Mouse (Mus musculus) spleen, postnatal 4 days (tissue): ENCODE data around the gene Trim13.

Experiments
- DNase-seq, 2 experiments: peaks; one replicate each; pipeline ENCODE4 v3.0.0; 2022; ENCODE audit warnings: low spot score in 2 of 2

The Trim13 gene

DNA sequence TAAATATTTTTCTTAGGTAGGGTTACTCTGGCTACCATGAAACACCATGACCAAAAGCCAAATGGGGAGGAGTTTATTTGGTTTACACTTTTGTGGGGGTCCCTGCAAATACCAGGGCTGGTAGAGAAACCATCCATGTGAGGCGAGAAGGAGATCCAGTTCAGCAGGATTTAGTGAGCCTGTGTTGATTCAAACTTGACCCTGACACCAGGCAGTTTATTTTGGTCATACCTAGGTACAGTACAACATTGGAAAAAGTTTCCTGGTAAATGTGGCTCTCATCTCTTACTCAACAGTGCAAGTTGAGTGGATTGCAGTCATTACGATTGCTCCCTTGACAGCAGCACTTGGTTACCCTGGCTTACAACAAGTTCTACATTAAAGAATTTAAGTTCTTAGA, 15.3 kb downstream of the Trim13 start:
- DNase-seq = no peak

DNA sequence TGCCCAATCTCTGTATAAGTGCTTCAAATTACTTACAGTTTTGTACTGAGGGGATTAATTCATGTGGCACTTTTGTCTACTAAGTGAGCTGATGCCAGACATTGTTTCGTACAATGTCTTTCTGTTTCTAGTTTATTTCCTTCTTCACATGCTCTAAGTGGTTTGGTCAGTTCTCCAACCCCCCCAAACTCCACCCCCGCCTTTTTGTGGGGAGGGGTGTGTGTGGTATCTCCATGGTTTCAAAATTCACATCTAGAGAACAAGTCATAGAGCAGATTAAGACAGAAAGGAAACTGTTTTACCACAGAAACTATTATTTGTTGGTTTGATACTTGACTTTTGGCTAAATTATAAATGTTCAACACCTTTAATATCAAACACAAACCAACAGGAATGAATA, 22.3 kb downstream of the Trim13 start:
- DNase-seq = no peak

DNA sequence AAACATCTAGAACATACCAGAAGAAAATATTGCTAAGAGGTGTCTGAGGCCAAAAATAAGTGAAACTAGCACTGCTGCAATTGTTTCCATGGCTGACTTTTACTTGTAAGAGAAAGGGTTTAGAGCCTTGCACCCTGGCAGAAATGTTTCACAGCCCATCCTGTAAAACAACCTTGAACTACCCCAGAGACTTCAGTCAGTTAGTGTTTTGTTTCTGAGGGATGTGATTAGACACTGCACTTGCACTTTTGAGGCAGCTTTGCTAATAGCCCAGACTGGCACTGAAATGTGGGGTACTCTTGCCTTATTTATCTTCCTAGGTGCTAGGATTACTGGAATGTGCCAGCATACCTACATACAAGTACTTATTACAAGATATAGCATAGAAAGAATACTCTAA, 37.9 kb downstream of the Trim13 start:
- DNase-seq = no peak

DNA sequence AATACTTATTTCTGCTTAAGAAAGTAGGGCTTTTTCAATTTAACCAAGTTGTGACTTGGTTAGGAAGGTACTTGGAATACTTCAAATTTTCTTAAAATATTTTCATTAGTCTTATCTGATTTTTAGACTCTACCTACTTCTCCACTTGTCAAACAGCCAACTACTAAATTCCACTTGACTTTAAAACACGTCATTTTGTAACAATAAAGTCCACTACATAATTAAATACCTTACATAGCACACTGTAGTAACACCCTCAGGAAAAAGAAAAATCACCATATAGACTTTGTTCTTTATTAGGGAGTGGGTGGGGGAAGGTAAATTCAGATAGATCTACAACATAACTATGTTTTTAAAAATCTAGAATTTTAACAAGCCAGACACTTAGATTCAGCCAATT, 44.6 kb downstream of the Trim13 start:
- no peak for DNase-seq

DNA sequence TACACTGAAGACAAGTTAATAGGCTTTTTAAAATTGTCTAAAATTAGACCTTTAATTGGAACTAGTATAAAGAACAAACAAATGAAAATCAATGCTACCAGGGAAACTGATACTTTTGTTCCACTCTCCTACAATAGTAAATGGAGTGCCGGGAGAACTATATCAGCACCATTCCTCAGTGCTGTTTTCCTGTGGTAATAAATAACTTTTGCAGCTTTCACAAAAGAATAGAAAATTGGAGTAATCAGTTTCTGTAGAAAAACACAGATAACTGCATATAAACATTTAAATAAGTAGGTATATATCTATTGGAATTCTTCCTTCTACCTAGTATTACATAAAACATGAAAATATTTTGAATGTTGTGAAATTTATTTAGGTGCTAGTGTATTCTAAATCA, 47.5 kb downstream of the Trim13 start:
- DNase-seq = no peak

DNA sequence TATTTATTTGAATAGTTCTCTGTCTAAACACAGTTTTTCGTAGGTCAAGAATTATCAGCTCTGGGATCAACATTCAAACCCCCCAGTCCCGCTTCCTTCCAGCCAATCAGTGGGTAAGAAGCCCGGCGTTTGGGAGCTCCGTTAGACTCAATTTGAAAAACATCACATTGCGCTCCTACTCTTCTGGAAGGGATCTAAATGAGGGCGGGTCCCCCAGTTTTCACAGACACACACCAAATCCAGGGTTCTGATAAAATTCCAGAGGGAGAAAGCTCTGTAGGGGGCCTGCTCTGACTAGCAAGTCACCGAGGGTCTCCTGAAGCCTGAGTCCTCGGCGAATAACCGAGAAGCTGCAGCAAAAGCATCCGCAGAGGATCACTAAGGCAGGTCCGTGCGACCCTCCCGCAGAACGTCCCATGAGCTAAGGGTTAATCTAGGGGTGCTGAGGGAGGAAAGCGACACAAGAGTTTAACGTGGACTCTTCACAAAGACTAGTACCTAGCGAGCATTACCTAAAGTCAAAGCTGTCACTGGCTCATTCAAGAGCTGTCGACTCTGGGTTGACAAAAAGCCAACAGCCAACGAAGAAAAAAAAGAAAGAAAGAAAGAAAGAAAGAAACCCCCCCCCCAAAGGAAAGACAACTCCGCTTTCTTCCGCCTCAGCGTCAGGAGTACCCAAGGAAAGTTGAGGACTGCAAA, 49.3 kb downstream of the Trim13 start:
- peak; percentile 63 to 79 for DNase-seq

DNA sequence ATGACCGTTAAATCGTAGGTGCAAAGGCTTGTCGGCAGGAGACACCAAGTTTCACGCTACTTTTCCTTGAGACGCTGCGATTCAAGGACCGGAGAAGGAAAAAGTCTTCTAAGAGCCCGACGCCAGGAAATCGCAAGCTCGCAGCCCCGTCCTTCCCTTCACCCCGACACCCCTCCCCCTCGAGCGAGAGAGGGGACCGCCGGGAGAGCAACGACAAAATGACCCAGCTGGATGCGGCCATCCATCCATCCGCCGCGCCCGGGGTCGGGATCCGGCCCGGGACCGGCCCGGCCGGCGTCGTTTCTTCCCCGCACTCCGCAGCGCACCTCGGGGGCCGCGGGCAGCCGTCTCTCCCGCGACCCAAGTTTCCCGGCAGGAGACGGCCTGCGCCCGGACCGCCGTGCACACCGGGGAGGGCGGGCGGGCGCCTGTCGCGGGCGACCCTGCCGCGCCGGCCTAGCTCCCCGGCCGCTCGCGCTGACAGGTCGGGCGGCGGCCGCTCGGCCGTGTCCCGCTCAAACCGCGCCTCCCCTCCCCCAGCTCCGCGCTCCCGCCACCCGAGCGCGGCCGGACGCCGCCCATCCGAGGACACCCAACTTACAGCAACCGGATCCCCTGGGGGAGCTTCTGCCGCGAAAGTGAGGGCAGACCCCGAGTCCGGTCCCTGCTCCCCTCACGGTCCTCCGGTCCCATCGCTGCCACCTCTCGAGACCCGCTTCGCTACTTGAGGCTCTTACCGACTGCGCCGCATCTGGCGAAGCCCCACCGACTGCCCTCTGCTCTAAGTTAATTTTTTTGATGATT, 50.0 kb downstream of the Trim13 start:
- DNase-seq = peak; percentile 72 to 88

DNA sequence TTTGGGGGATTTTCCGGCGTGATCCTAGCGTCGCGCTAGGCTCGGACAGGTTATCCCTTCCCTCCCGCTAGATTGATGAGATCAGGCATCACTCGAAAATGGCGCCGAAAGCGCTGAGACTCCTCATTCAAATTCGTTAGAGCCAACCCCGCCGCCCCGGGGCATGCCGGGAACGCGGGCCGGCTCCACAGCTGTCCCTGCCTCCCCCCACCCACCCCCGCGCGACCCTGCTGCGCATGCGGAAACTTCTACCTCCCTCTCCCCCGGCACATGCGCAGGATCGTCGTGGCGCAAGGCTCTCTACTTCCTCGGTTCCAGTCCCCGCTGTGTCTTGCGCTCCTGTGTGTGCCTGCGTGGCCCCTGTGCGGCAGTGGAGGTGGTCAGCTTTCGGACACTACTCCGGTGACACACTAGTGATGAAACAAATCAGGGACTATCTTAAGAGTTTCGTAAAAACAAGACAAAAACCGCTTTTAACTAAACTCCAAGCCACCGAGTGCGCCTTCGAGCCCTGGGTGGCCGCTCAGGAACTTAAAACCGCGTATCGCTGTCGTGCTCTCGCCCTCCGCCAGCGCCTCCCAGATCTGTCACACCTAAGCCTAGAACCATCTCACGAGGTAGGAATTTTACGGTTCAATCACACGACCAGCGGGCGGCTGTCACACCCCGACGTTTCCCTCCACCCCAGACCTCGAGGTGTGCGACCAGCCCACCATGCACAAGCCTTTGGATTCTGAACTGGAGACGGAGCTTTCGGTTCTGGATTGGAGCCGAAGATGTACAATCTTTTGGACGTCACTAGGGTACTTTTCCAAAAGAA, 50.8 kb downstream of the Trim13 start:
- DNase-seq = peak; percentile 97 to 99

DNA sequence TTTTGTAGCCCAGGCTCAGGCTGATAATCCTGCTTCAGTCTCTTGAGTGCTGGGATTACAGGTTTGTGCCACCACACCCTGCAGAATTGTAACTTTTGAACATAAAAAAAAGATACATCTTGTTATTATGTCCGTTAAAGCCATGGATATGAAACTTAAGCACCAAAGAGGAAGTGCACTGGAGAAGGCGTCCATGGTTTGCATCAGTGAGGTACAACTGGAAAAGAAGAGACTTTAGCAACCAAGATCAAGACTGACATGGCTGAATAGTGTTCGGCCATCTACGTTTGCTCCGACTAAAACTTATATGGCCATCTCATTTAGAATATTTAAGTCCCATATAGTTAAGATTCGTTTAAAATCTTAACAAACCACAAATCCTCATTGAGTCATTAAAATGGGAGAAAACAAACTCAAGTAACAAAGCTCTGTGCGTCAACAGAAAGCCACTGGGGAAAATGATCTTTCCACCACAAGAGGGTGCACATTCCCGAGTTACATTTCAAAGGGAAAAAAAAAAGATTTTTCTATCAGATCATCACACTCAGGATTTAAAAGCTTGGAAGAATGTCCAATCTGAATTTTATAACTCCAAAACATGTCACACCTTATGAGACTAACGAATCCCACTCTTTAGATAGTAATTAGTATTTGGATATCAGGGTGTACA, 52.4 kb downstream of the Trim13 start:
- DNase-seq = peak in 1 of 2 experiments; percentile 28
